Mouse (Mus musculus) layer of hippocampus, adult 11-12 months (tissue): ENCODE measurements around the gene Ifi203.
"Not testable (repeated sequence)": the region's sequence is repeated elsewhere in the genome, so short reads cannot be mapped to it uniquely, and the experiment has no call there.

Experiments used
- DNase-seq: peaks from one replicate; pipeline ENCODE4 v3.0.0; 2022; ENCODE audit warnings: low spot score

Ifi203 gene

DNA sequence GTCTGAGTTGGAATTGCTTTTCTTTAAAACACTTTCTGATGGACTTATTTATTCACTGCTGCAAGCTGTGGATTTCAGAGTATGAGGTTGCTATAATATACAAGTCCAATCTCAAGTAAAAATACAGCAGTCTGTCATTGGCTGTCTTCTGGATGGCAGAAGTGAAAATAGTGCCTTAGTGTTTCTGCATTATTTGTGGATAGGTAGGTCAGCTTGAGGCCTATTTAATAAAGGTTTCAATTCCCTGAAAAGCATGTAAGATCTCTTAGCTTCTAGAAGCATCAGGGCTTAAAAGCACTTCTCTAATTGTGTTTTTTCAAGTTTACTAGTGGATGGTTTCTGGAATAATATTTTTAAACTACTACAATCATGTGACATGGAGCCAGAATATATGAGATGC lies 52.7 kb downstream of the Ifi203 start:
- not testable (repeated sequence) for DNase-seq

DNA sequence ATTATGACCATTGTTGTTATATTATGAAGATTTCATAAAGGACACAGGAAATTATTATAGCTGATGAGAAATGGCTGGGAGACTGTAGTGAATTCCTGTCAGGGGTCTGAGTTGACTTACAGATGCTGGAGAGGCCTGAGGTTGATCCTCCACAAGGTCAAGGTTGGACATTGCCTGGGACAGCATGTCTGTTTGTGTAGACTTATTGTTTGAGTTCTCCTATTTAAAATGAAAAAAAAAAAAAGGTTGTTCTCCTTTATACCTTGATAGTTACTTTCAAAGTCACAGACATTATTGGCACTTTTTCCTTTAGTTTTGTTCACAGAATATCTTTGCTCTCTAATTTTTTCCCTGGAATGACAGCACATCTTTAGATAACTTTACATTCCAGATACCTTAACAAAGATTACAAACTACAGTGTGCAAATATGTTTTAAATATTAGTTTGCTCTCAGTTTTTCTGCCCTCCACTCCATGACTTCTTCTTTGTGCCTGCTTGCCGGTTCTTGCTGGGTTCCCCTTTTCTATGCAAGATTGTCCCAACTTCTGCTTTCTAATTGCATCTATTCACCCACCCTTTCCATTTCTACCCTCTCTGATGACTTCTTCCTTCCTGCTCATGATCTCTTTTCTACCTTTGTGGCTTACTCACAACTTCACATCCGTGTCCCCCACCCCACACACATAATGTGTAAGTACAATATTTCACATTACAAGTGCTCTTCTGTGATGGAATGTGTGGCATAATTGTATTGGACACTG lies 55.3 kb downstream of the Ifi203 start:
- not testable (repeated sequence) for DNase-seq

- DNase-seq: peak; percentile 56
Measured at GRCm38 (mm10) chr1:173880004-173880666, 62.3 kb downstream of the Ifi203 start.

GRCm38 (mm10) chr1:173879225-173879987 lies 63.1 kb downstream of the Ifi203 start:
- DNase-seq: not testable (repeated sequence)

GRCm38 (mm10) chr1:173878264-173878663 lies 64.2 kb downstream of the Ifi203 start:
- not testable (repeated sequence) for DNase-seq

- DNase-seq: not testable (repeated sequence)
Measured at GRCm38 (mm10) chr1:173877125-173877524, 65.3 kb downstream of the Ifi203 start.
